Mouse (Mus musculus): ENCODE results near the gene Rimkla.

- TF ChIP-seq CTCF (IDR thresholded peaks at IDR 0.05; ENCODE audit: low read depth) (no peak), EP300 (IDR thresholded peaks at IDR 0.05; ENCODE audit: low read depth) (no peak)
Measured at GRCm38 (mm10) chr4:119442539-119442938, 49.9 kb downstream of the Rimkla start.
